Mouse (Mus musculus) heart, embryonic 13.5 days (tissue): Measurements from ENCODE around the gene Btg4. TPM values are rescaled to one million over a fixed set of nuclear protein-coding genes. Genes with fewer than 3 reads are reported as not detected.
"Not testable (repeated sequence)": the region's sequence is repeated elsewhere in the genome, so short reads cannot be mapped to it uniquely, and the experiment has no call there.

Experiments
- ATAC-seq: fragments of 200-750 bp; cut with Nextera tagmentation; 2 replicates; pipeline ENCODE4 v1.8.0; 2017; ENCODE audit warnings: moderate TSS enrichment; ENCODE audit not compliant: insufficient number of reproducible peaks, low FRiP score, low TSS enrichment; ENCODE audit errors: extremely low read depth
- H3K27ac ChIP-seq: fragments of 300-500 bp; sonication (generic); replicated peaks from 2 replicates; pipeline ENCODE4 v1.5.1; 2015; ENCODE audit warnings: moderate library complexity, mild to moderate bottlenecking, inconsistent platforms
- H3K27me3 ChIP-seq: fragments of 300-500 bp; sonication (generic); replicated peaks from 2 replicates; pipeline ENCODE4 v1.6.1; 2015; ENCODE audit warnings: mild to moderate bottlenecking, inconsistent platforms
- H3K36me3 ChIP-seq: fragments of 300-500 bp; sonication (generic); 2 replicates; pipeline ENCODE4 v1.6.1; 2015; ENCODE audit warnings: mild to moderate bottlenecking, inconsistent platforms
- H3K4me1 ChIP-seq: fragments of 300-500 bp; sonication (generic); 2 replicates; pipeline ENCODE4 v1.6.1; 2015; ENCODE audit warnings: inconsistent platforms
- H3K4me2 ChIP-seq: fragments of 300-500 bp; sonication (generic); 2 replicates; pipeline ENCODE4 v1.6.1; 2015; ENCODE audit warnings: inconsistent platforms, mild to moderate bottlenecking, moderate library complexity
- H3K4me3 ChIP-seq: fragments of 300-500 bp; sonication (generic); 2 replicates; pipeline ENCODE4 v1.5.1; 2015; ENCODE audit warnings: moderate library complexity, mild to moderate bottlenecking, inconsistent platforms
- H3K9ac ChIP-seq: fragments of 300-500 bp; sonication (generic); 2 replicates; pipeline ENCODE4 v1.6.1; 2015; ENCODE audit warnings: inconsistent platforms, mild to moderate bottlenecking, moderate library complexity
- H3K9me3 ChIP-seq: fragments of 300-500 bp; sonication (generic); 2 replicates; pipeline ENCODE4 v1.6.1; 2016; ENCODE audit warnings: inconsistent platforms
- WGBS: fragments of 180-500 bp; shearing (Covaris S2); methylation state at CpG from one replicate; pipeline ENCODE4 v1.1.7; 2015; ENCODE audit warnings: mixed read lengths; 5-methylcytosine and 5-hydroxymethylcytosine counted together
- polyA plus RNA-seq: library from polyadenylated mRNA; unstranded; fragments of >200 nt; fragmentation: Nextera tagmentation; extraction: Ambion mirVana; gene quantifications from 2 replicates; pipeline ENCODE4 v1.2.1, GENCODE M21; 2015

The Btg4 gene
- polyA plus RNA-seq, 1 experiment from 2014 or later, result not detected

GRCm38 (mm10) chr9:51139401-51139800 lies 78.7 kb downstream of the Btg4 start:
- H3K36me3 ChIP-seq, H3K4me3 ChIP-seq, H3K27ac ChIP-seq, ATAC-seq, H3K4me1 ChIP-seq, H3K27me3 ChIP-seq, H3K4me2 ChIP-seq, H3K9me3 ChIP-seq, H3K9ac ChIP-seq: not testable (repeated sequence)
- WGBS, result 82% methylated on average over 1 of the region's 1 CpGs

- WGBS, result 74% methylated on average over 3 of the region's 3 CpGs
- H3K9me3 ChIP-seq, result no peaks in the 10 kb centered on the region
- no peak overlapping the region for H3K4me2 ChIP-seq
- no peaks in the 10 kb centered on the region for H3K27me3 ChIP-seq
- no peak overlapping the region for H3K27ac ChIP-seq
- H3K4me1 ChIP-seq, result no peaks in the 10 kb centered on the region
- no peak for ATAC-seq
- H3K9ac ChIP-seq, result no peak overlapping the region
- no peak overlapping the region for H3K4me3 ChIP-seq
- H3K36me3 ChIP-seq, result no peaks in the 10 kb centered on the region
Observed at GRCm38 (mm10) chr9:51140711-51141110, 80.0 kb downstream of the Btg4 start.

- ATAC-seq, result no peak
- H3K4me3 ChIP-seq, result no peak overlapping the region
- H3K27ac ChIP-seq, result no peak overlapping the region
- H3K4me1 ChIP-seq, result peaks cover 9% of the 10 kb centered on the region
- 75% methylated on average over 1 of the region's 1 CpGs for WGBS
- no peak overlapping the region for H3K4me2 ChIP-seq
- H3K36me3 ChIP-seq, result no peaks in the 10 kb centered on the region
- H3K9ac ChIP-seq, result no peak overlapping the region
- no peaks in the 10 kb centered on the region for H3K9me3 ChIP-seq
- H3K27me3 ChIP-seq, result no peaks in the 10 kb centered on the region
Observed at GRCm38 (mm10) chr9:51143437-51143836, 82.7 kb downstream of the Btg4 start.

GRCm38 (mm10) chr9:51144218-51144617 lies 83.5 kb downstream of the Btg4 start:
- Histone ChIP-seq H3K4me1 (peaks cover 9% of the 10 kb centered on the region), H3K27ac (no peak overlapping the region), H3K4me2 (no peak overlapping the region), H3K9ac (no peak overlapping the region), H3K36me3 (no peaks in the 10 kb centered on the region), H3K9me3 (no peaks in the 10 kb centered on the region), H3K27me3 (0 out of 2 replicates have a peak, but pooled peaks cover 1% of the 10 kb centered on the region), H3K4me3 (no peak overlapping the region)
- WGBS, result 59% methylated on average over 6 of the region's 6 CpGs
- no peak for ATAC-seq

GRCm38 (mm10) chr9:51146496-51146895 lies 85.8 kb downstream of the Btg4 start:
- H3K27ac ChIP-seq, result no peak overlapping the region
- ATAC-seq, result no peak
- H3K36me3 ChIP-seq, result no peaks in the 10 kb centered on the region
- H3K9me3 ChIP-seq, result no peaks in the 10 kb centered on the region
- H3K4me3 ChIP-seq, result no peak overlapping the region
- H3K4me1 ChIP-seq, result peaks cover 9% of the 10 kb centered on the region
- H3K27me3 ChIP-seq, result peaks cover 20% of the 10 kb centered on the region
- 58% methylated on average over 4 of the region's 4 CpGs for WGBS
- no peak overlapping the region for H3K9ac ChIP-seq
- no peak overlapping the region for H3K4me2 ChIP-seq

GRCm38 (mm10) chr9:51147294-51147693 lies 86.6 kb downstream of the Btg4 start:
- Histone ChIP-seq H3K4me3 (no peak overlapping the region), H3K27me3 (peaks cover 25% of the 10 kb centered on the region), H3K9me3 (no peaks in the 10 kb centered on the region), H3K27ac (no peak overlapping the region), H3K36me3 (no peaks in the 10 kb centered on the region), H3K4me1 (peaks cover 9% of the 10 kb centered on the region), H3K4me2 (no peak overlapping the region), H3K9ac (no peak overlapping the region)
- no peak for ATAC-seq
- WGBS, result 68% methylated on average over 5 of the region's 5 CpGs

- no peak for ATAC-seq
- H3K9ac ChIP-seq, result peak overlapping the region; percentile 34; the same call in 1 of the 2 replicates
Observed at GRCm38 (mm10) chr9:51152079-51152752, 91.5 kb downstream of the Btg4 start.

GRCm38 (mm10) chr9:51161771-51162388 lies 101.2 kb downstream of the Btg4 start:
- Histone ChIP-seq H3K4me2 (no peak overlapping the region), H3K36me3 (no peaks in the 10 kb centered on the region), H3K9ac (no peak overlapping the region), H3K4me3 (no peak overlapping the region), H3K27me3 (peaks cover 33% of the 10 kb centered on the region), H3K27ac (no peak overlapping the region), H3K9me3 (no peaks in the 10 kb centered on the region), H3K4me1 (no peaks in the 10 kb centered on the region)
- no peak for ATAC-seq
- WGBS, result 26% methylated on average over 4 of the region's 4 CpGs

More at GRCm38 (mm10) chr9:51152079-51152752, 91.5 kb downstream of the Btg4 start:
- H3K4me2 ChIP-seq, result peak overlapping the region; percentile 39
- WGBS, result 17% methylated on average over 12 of the region's 13 CpGs
- H3K4me3 ChIP-seq, result no peak overlapping the region
- no peak overlapping the region for H3K27ac ChIP-seq
- no peaks in the 10 kb centered on the region for H3K4me1 ChIP-seq
- no peaks in the 10 kb centered on the region for H3K9me3 ChIP-seq
- no peaks in the 10 kb centered on the region for H3K36me3 ChIP-seq
- peaks cover 28% of the 10 kb centered on the region for H3K27me3 ChIP-seq

GRCm38 (mm10) chr9:51163989-51164388 lies 103.3 kb downstream of the Btg4 start:
- H3K4me1 ChIP-seq, result no peaks in the 10 kb centered on the region
- WGBS, result 60% methylated on average over 5 of the region's 5 CpGs
- no peak for ATAC-seq
- no peak overlapping the region for H3K9ac ChIP-seq
- H3K36me3 ChIP-seq, result no peaks in the 10 kb centered on the region
- no peak overlapping the region for H3K4me2 ChIP-seq
- no peak overlapping the region for H3K27ac ChIP-seq
- peaks cover 23% of the 10 kb centered on the region for H3K27me3 ChIP-seq
- no peaks in the 10 kb centered on the region for H3K9me3 ChIP-seq
- H3K4me3 ChIP-seq, result no peak overlapping the region

- 44% methylated on average over 6 of the region's 6 CpGs for WGBS
- Histone ChIP-seq H3K4me1 (no peaks in the 10 kb centered on the region), H3K4me2 (no peak within 1 kb of the TSS), H3K4me3 (no peak within 1 kb of the TSS), H3K9ac (no peak within 1 kb of the TSS), H3K9me3 (no peaks in the 10 kb centered on the region), H3K27ac (no peak within 1 kb of the TSS), H3K36me3 (no peaks in the 10 kb centered on the region), H3K27me3 (peaks cover 9% of the 10 kb centered on the region)
- no peak for ATAC-seq
Observed at GRCm38 (mm10) chr9:51165312-51166180, 104.8 kb downstream of the Btg4 start, which contains the start of gene Gm32742. Gene Gm32742, minus strand, starts transcription at chr9:51165517.

GRCm38 (mm10) chr9:51167954-51168353 lies 107.3 kb downstream of the Btg4 start:
- Histone ChIP-seq H3K9ac (no peak overlapping the region), H3K9me3 (no peaks in the 10 kb centered on the region), H3K4me2 (no peak overlapping the region), H3K4me3 (no peak overlapping the region), H3K27ac (no peak overlapping the region), H3K27me3 (no peaks in the 10 kb centered on the region), H3K36me3 (no peaks in the 10 kb centered on the region), H3K4me1 (no peaks in the 10 kb centered on the region)
- WGBS, result 63% methylated on average over 11 of the region's 11 CpGs
- ATAC-seq, result no peak
